Mouse (Mus musculus) cerebellum, adult 18-20 months (tissue): Measurements from ENCODE around the gene Nacad.
A peak's percentile ranks its signal among the peaks of the same experiment; 100 is the strongest.
"Not testable (repeated sequence)": the region's sequence is repeated elsewhere in the genome, so short reads cannot be mapped to it uniquely, and the experiment has no call there.

Experiments
- DNase-seq, 2 experiments: peaks; one replicate each; pipeline ENCODE4 v3.0.0; 2021

The Nacad gene

DNA sequence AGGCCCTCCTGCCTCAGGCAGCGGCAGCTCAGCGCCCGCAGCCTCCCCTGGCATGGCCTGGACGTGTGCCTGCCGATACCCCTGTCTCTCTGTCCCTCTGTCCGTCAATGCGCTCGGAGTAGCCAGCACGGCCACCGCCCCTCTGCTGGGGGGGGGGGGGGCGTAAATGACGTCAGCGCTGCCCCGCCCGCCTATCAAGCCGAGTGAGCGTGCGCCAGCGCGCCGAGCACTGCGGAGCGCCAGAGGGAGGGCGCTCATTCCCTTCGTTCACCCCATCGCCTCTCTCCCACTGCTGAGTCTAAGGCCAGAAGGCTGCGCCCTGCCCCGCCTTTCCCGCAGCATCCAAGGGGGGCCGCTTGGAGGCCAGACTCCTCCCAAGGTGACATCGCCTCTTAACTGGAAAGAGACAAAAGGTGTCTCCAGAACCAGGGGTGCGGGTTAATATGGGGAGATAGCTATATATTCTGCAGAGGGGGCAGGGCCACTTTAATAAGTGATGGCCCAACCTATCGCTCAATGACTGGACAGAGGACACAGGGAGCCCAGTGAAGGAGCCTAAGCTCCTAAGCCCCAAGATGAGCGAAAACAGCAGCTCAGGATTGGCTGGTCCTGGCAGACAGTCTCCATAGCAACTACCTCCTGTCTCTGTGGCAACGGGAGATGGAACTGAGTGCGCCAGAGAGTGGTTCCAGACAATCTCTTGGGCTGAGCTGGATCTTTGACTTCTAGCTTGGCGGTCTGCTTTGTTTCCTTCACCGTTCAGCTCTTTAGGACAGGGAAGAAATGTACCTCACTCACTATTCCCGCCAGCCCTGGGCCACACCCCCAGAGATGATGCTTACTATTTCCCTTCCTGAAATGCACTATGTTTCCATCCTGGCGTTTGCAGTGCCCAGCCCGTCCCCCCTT lies at the start of gene Nacad:
TSS of gene Nacad (minus strand) at position 563 of the 909 bp plus-strand sequence.
- peak; percentile 85 for DNase-seq

DNA sequence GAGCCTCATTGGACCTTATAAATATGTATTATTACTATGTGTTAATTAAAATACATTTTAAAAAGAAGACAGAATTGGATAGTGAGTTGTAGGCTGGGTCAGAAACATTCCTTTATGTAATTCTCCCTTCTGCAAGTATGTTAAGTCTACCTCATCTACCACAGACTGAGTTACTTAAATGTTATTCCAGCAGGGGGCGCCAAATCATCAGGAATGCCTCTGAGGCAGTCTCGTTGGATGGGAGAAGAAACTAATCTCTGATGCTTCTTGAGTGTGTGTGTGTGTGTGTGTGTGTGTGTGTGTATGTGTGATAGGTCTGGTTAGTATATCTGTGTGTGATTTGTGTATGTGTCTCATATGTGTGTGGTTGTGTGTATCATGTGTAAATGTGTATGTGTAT lies 49.0 kb upstream of the Nacad start:
- peak; percentile 90 to 91 for DNase-seq

GRCm38 (mm10) chr11:6652978-6653377 lies 47.1 kb upstream of the Nacad start:
- DNase-seq: not testable (repeated sequence)

DNA sequence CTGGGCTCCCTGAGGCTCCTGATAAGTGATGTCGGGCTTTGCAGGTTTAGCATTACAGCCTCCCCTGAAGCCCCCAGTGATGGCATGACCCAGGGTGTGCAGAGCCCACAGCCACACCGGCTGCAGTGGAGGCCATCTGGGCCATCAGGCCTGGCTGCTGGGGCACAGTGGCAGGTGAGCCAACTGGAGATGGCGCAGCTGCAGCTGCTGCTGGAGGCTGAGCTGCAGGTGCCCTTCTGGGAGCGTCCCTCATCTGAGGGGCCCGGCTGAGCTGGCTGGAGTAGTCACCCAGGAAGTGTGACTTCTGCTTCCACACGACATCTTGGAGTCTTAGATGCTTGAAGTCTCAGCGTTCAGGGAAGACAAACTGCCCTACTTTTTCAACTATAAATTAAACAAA lies 44.7 kb upstream of the Nacad start:
- no peak for DNase-seq

DNA sequence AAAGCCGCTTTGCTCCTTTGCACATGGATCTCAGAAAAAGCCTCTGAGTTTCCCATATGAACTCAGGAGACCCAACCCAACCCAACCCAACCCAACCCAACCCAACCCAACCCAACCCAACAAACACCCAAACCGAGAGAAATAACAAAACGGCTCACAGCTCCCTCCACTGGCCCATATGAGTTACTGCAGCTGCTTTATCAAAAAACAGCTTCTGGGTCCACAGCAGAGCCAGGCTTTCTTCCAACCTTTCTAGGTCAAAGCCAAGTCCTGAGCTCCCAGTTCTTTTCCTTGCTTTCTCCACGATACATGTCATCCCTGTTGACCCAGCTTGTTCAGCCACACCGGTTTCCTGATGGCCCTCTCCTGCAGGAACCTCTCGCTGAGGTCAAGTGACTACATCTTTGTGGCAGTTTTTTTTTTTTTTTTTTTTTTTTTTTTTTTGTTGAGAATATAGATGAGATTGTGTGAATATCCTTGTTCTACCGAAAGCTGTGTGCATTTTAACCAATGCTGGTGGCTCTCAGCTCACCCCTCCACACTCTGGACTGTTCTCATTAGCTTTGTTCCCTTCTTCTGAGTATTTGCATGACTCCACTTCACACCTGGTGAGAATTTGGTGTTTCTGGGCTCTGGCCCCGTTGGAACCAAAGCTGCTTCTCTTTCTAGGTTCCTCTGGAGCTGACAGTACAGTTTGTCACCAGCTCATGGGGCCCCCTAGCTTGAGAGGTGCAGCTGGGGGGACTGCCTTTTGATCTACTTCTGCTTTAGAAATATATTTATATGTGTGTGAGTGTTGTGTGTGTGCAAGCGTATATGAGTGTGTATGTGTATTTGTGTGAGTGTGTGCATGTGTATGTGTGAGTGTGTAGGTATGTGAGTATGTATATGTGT lies 42.2 kb upstream of the Nacad start:
- DNase-seq: no peak

DNA sequence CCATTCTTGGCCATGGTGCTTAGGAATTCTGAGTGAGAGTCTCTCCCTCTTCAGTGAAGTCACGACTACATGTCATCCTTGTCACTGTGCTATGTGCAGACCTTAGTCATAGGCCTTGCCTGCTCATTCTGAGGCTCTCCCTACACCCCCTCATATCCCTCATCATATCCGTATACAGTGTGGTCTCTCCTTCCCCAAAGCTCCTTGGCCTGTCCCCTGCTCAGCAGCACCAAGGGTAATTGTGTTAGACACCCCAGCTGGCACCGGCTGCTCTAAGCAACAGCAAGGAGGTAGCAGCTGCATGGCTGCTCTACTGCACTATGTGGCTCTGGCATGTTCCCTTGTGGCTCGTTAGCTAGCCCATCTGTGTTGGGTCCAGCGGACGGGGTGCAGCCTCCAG lies 38.7 kb upstream of the Nacad start:
- DNase-seq: no peak

- DNase-seq: no peak
Observed at GRCm38 (mm10) chr11:6639072-6639471, 33.2 kb upstream of the Nacad start.

- no peak for DNase-seq
Observed at GRCm38 (mm10) chr11:6638537-6638936, 32.7 kb upstream of the Nacad start, which contains the start of gene Wap. Gene Wap, minus strand, starts transcription at chr11:6638637.

GRCm38 (mm10) chr11:6636150-6636549 lies 30.3 kb upstream of the Nacad start:
- no peak for DNase-seq

DNA sequence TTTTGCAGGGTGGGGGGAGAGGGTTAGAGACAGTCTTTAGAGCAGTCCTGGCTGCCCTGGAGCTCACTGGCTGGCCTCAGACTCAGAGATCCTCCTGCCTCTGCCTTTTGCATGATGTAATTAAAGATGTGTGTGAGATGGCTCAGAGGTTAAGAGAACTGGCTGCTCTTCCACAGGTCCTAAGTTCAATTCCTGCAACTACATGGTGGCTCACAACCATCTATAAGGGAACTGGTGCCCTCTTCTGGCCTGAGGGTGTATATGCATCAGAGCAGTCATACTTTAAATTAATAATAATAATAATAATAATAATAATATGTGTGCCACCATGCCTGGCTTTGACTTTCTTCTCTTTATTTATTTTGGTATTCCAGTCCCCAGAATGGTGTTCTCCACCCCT lies 23.8 kb upstream of the Nacad start:
- DNase-seq: peak; percentile 52 to 54

DNA sequence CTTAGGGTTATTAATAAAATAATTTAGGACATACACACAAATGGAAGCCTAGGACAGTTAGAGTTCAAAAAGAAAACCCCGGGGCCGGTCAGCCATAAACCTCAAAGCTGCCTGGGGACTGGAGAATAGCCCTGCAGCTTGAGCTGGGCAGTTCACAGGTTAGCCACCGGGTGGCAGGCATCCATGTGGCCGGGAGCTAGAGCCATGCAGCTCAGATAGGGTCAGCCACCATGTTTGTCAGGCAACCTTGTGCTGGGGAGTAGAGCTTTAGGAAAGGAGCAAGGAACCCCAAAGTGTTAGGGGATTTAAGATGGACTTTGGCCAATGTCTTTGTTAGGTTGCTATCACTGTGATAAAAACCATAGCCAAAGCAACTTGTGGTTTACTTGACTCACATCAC lies 22.7 kb upstream of the Nacad start:
- peak; percentile 53 to 56 for DNase-seq

DNA sequence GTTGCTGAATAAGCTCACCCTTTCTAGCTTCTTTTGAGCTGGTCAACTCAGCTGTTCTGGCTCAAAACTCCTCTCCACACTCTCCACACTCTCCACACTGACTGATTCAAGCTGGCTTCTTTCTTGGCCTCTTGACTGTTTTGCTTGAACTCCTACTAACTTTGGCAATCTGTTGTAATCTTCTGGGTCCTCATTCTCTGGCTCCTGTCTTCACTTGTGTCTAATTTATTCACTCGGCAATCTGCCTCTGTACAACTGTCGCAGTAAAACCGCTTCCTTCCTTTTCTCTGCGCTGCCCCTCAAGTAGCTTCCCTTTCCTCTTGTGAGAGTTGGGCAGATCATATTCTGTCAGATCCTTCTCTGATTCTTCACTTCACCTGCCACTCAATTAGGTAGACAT lies 21.9 kb upstream of the Nacad start:
- no peak for DNase-seq

DNA sequence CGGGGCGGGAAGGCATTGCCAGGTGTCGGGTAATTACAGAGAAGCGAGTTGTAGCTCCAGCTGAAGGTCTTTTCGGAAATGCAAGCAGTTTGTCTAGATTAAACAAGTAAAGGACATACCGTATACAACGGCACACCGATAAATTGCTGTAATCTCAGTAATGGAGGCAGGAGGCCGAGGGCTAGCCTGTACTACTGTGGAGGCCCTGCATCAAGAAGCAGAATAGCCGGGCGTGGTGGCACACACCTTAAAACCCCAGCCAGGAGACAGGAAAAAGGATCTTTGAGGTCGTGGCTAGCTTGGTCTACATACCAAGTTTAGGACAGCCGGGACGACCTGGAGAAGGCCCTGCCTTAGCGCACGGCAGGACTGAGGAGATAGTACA lies 20.5 kb upstream of the Nacad start:
- no peak for DNase-seq

- DNase-seq: peak; percentile 90 to 96
Observed at GRCm38 (mm10) chr11:6625478-6626387, 19.9 kb upstream of the Nacad start, which contains the start of gene Tbrg4. Gene Tbrg4, minus strand, starts transcription at chr11:6626067.

DNA sequence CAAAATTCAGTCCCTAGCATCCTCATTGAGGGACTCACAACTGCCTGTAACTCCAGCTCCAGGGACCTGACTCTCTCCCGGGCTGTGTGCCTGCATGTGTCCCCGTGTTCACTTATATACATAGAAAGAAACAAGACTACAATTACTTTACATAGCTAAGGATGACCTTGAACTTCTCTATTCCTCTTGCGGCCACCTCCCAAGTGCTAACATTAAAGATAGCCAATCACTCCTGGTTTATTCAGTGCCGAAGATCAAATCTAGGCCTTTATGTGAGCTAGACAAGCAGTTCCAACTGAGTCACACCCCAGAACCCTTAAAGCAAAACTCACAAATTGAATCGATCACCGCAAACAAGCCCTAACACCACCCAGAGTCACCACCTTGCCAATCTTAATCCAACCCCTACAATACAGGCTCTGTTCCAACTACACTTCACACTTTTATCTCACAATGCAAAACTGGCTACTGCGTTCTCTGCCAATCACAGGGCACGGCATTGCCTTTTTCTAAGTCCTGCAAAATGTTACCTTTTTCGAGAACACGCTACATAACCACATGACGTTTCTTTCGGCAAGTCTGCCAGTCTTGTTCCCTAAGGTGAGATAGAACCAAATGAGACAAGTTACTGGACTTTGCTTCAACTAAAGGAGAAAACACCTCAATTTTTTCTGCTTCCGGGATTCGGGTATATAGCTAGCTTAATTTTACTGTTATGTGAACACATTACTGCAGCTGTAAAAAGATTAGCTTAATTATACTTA lies 18.9 kb upstream of the Nacad start:
- DNase-seq: no peak

DNA sequence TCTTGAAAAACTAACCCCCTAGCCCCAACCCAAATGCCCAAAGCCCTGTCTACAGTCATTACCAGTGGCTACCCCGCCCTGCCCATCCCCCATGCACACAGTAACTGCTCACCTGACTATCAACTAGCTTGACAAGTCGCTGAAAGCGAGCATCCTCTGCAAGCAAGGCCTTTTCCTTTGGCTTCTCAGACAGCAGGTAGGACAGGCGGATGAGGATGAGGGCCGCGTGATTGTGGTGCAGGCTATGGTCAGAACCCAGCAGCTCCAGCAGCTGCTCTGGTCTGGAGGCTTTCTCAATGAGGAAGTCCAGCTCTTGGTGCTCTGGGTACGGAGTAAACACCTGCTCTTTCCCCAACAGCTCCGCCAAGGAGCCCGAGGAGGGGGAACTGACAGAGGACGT lies 17.9 kb upstream of the Nacad start:
- DNase-seq: no peak

DNA sequence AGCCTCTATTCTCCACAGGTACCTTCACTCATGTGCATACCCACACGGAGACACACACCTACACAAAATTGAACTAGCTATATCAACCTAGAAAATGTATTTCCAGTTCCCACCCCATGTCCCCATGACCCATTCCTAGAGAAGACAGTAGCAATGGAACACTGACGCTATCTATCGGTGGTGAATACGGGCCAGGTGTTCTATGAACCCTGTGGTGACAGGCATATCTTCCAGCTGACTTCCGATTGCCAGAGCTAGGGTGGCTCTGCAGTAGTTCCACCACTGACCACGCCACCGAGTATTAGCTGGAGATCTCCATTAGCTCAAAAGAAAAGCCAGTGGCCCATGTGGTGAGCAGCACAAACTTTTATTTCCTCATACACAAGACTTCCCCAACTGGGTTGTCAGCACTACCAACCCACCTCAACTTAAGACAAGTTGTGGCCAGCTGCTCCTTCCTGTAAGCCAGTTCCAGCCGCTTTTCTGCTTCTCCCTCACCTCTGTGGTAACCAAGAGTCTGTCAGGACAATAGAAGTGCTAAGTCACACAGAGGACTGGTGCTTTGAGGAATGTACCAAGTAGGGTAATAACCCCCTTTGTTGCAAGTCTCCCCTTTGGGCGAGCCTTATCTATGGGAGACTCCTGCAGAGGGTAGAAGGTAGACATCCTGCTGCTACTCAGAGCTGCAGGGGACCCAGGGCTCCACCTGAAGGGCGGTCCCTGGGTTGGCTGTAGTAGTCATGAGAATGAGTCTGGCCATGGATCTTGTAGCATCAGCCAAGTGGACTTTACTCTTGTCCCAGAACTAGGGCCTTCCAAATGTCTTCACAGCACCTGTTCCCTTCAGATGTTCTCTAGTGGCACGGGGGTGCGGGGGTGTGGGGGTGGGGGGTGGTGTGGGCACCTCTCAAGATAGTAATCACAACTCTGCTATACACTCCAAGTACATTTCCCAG lies 9.7 kb upstream of the Nacad start:
- DNase-seq: no peak

DNA sequence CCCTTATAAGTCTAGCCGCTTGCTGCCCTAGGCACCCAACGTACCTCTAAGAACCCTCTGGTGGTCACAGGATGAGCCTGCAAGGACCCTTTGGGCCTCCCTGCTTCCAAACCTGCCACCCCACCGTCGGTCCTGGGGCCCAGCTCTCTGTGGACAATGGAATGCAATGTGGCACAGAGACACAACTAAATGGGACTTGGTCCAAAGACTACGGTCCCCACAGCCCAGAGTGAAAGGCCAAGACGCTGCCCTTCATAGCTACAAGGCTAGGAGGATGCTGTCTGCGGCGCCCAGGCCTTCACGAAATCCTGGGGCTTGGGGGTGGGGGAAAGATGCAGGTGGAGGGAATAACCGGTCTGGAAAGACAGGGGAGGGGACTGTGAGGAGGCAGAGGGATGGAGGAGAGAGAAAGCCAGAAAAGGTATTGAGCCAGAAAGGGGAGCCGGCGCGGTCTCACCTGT lies 802 bp downstream of the Nacad start:
- peak; percentile 48 to 58 for DNase-seq

- DNase-seq: no peak
Observed at GRCm38 (mm10) chr11:6604604-6604936, 1.3 kb downstream of the Nacad start.

- peak; percentile 70 to 74 for DNase-seq
Observed at GRCm38 (mm10) chr11:6603887-6604603, 1.8 kb downstream of the Nacad start.
